Mouse (Mus musculus) frontal cortex, adult 2 months (tissue): Measurements from ENCODE around the gene Ccer2. TPM values are rescaled to one million over a fixed set of nuclear protein-coding genes. Genes with fewer than 3 reads are reported as not detected.

Experiments used
- DNase-seq, 2 experiments: peaks; one replicate each; pipeline ENCODE4 v3.0.0; 2022; ENCODE audit warnings: low spot score in 1 of 2; ENCODE audit errors: extremely low spot score in 1 of 2
- polyA plus RNA-seq: library from polyadenylated mRNA; depleted of rRNA; stranded (reverse); fragments of >200 nt; gene quantifications from 2 replicates; pipeline ENCODE4 v1.2.3, GENCODE M21; 2012

Ccer2 gene
- polyA plus RNA-seq, 1 experiment = 2.2 TPM

- DNase-seq = peak; percentile 98
These were observed 14.1 kb upstream of the Ccer2 start, which contains the start of the genes Mrps12 and Sars2 for GRCm38 (mm10) chr7:28741709-28742438. Gene Mrps12, minus strand, starts transcription at chr7:28741820. Gene Sars2, plus strand, starts transcription at chr7:28741992.

GRCm38 (mm10) chr7:28749935-28750334 lies 6.0 kb upstream of the Ccer2 start:
- DNase-seq = no peak

GRCm38 (mm10) chr7:28758623-28759022 lies 2.6 kb downstream of the Ccer2 start:
- DNase-seq = no peak

GRCm38 (mm10) chr7:28761907-28762306 lies 5.9 kb downstream of the Ccer2 start:
- DNase-seq = no peak

DNA sequence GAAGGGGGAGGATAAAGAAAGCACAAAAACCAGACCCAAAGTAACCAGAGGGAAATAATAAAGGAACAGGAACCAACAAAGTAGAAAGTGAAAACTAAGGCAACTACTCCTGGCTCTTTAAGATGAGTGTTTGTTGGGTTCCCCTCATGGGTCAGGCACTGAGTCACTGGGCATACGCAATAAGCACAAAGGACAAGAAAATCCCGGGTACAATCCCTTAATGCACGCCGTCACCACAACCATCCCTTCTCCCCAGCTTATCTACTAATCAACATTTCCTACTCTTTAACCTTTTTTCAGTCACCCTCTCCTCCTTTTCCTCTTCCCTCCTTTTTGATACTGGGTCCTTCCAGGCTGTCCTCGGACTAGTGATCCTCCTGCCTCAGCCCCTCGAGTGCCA lies 9.2 kb downstream of the Ccer2 start:
- DNase-seq = no peak

- peak; percentile 99 to 100 for DNase-seq
These were observed 10.4 kb downstream of the Ccer2 start, which contains the start of gene Sirt2 for GRCm38 (mm10) chr7:28766173-28766879. Gene Sirt2, plus strand, starts transcription at chr7:28766735.

DNA sequence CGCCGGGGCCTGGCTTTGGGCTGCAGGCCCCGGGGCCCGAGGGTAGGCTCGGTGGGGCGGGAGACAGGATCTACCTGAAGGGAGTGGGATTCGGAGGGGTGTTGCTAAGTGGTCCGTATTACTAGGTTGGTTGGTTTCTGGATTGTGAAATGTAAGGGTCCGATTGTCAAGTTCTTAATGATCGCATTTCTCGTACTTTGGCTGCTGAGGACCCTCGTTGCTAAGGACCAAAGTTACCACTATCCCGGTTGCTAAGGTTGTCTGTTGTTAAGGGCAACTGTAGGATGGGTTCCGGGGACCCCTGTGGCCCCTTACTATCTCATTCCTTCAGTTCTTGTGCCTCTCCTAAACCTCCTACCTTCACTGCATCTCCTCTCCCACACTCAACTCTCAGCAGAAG lies 10.9 kb downstream of the Ccer2 start:
- no peak for DNase-seq

DNA sequence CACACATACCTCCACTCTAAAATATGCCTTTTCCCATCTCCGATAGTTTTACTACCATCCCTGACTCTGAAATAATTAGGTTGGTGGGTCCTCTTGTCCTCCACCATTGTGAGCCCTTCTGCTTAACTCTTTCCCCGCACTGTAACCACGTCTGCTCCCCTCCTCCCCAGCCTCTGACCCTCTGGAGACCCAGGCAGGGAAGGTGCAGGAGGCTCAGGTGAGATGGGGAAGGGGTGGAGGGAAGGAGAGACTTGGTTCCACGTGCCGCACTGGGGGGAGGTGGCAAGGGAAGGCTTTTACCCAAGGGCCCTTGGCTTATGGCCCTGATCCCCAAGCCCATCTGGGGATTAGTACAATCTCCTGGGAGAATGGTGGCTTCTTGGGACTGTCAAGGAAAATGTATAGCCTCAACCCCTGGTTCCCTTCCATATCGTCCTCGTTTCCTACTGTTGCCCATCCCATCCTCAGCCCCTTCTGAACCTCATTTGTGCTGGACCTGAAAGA lies 11.5 kb downstream of the Ccer2 start, which contains the start of gene Nfkbib:
TSS of gene Nfkbib (minus strand) at position 51 of the 504 bp plus-strand sequence.
- no peak for DNase-seq

- no peak for DNase-seq
These were observed 13.5 kb downstream of the Ccer2 start for GRCm38 (mm10) chr7:28769414-28769958.

DNA sequence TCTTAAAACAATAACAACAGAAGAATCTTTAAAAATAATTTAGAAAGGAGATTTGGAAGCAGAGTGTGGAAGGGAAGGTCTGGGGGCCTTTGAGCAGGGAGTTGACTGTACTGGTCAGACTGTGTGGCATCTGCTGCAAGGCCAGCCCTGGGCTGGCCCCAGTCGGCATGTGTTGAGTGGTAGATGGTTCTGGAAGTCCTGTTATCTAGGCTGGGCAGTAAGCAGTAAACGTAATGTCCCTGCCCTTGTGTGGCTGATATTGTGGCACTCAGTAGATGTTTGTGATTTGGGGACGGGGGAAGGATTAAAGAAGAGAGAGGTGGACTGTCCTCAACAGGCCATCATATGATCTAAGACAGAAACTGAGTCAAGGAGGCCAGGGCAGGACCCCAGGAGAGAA lies 14.3 kb downstream of the Ccer2 start:
- DNase-seq = no peak

DNA sequence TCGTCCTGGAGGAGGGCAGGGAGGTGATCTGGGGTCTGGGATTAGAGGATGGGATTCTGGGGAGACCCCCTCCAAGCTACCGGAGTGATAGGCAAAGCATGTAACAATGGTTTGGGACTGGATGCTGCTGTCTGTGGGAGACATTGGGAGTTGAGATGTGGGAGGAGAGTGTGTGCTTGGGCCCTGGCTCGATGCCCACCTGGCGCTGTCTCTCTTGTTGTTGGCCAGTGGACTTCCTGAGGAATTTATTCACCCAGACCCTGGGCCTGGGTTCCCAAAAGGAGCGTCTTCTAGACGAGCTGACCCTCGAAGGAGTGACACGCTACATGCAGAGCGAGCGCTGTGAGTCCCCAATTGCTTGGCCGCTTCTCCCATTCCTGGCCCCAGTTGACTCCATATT lies 15.9 kb downstream of the Ccer2 start:
- DNase-seq = no peak

- DNase-seq = no peak
These were observed 17.2 kb downstream of the Ccer2 start for GRCm38 (mm10) chr7:28773163-28773562.

- peak in 1 of 2 experiments; percentile 28 for DNase-seq
These were observed 18.2 kb downstream of the Ccer2 start for GRCm38 (mm10) chr7:28774164-28774563.

- DNase-seq = no peak
These were observed 19.2 kb downstream of the Ccer2 start for GRCm38 (mm10) chr7:28775129-28775528.

- no peak for DNase-seq
These were observed 22.9 kb downstream of the Ccer2 start for GRCm38 (mm10) chr7:28778825-28779224.

- DNase-seq = peak; percentile 78 to 97
These were observed 24.2 kb downstream of the Ccer2 start for GRCm38 (mm10) chr7:28780067-28780658.

GRCm38 (mm10) chr7:28780857-28781256 lies 24.9 kb downstream of the Ccer2 start:
- DNase-seq = peak in 1 of 2 experiments; percentile 65

DNA sequence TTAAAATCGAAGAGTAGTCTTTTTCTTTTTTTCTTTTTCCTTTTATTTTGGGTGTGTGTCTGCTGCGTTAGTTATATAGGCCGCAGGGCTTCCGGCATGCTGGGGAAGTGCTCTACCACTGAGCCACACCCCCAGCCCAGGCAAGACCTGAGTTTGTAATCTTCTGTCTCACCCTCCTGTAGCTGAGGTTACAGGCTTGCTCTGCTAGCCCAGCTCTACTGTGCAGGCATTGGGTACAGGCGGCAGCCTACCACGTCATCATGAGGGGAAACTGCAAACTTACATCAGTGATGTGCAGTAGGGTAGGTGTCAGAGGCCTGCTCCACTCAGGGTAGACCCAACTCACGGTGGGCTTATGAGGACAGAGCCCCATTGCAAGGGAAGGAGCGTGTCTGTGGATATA lies 25.3 kb downstream of the Ccer2 start:
- no peak for DNase-seq

- DNase-seq = no peak
These were observed 29.2 kb downstream of the Ccer2 start for GRCm38 (mm10) chr7:28785161-28785560.

DNA sequence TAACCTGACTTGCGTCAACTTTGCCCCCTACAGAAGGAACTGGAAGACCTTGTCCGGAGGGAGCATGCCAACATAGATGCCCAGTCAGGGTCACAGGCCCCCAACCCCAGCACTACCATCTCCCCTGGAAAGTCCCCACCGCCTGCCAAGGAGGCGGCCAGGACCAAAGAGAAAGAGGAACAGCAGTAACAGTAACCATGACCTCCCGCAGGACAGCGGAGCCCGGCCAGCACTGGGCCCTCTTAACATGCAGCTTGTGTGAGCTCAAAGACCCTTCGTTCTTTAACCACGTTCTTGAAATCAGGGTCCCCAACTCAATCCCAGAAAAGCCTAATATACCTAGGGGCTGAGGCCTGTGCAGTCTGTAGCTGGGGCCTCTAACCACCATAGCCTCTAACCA lies 31.9 kb downstream of the Ccer2 start:
- DNase-seq = no peak
